Mouse (Mus musculus) lung, postnatal 14 days (tissue): ENCODE measurements around the gene Capn8.

Experiments
- DNase-seq: peaks from one replicate; pipeline ENCODE4 v3.0.0; 2021

The Capn8 gene

GRCm38 (mm10) chr1:182553649-182554375, 11.0 kb upstream of the Capn8 start:
- DNase-seq: peak; percentile 71

GRCm38 (mm10) chr1:182558271-182558670, 6.5 kb upstream of the Capn8 start:
- DNase-seq: no peak

GRCm38 (mm10) chr1:182559530-182559929, 5.3 kb upstream of the Capn8 start:
- no peak for DNase-seq

GRCm38 (mm10) chr1:182560390-182561098, 4.3 kb upstream of the Capn8 start:
- DNase-seq: peak; percentile 54

GRCm38 (mm10) chr1:182561945-182562514, 2.8 kb upstream of the Capn8 start:
- DNase-seq: peak; percentile 43

- no peak for DNase-seq
Observed at GRCm38 (mm10) chr1:182562576-182563370, 2.0 kb upstream of the Capn8 start.

- no peak for DNase-seq
Observed at GRCm38 (mm10) chr1:182565351-182565835, 586 bp downstream of the Capn8 start.

- DNase-seq: no peak
Observed at GRCm38 (mm10) chr1:182571148-182571547, 6.3 kb downstream of the Capn8 start.

GRCm38 (mm10) chr1:182571973-182572372, 7.2 kb downstream of the Capn8 start:
- DNase-seq: no peak

GRCm38 (mm10) chr1:182573856-182574665, 9.3 kb downstream of the Capn8 start:
- DNase-seq: no peak

GRCm38 (mm10) chr1:182574666-182575049, 9.9 kb downstream of the Capn8 start:
- peak; percentile 55 for DNase-seq

- DNase-seq: no peak
Observed at GRCm38 (mm10) chr1:182584169-182584568, 19.4 kb downstream of the Capn8 start.

GRCm38 (mm10) chr1:182585162-182585840, 20.5 kb downstream of the Capn8 start:
- no peak for DNase-seq

GRCm38 (mm10) chr1:182587706-182588105, 22.9 kb downstream of the Capn8 start:
- DNase-seq: no peak

GRCm38 (mm10) chr1:182591491-182591890, 26.7 kb downstream of the Capn8 start:
- DNase-seq: no peak

- no peak for DNase-seq
Observed at GRCm38 (mm10) chr1:182592436-182592835, 27.6 kb downstream of the Capn8 start.

- DNase-seq: no peak
Observed at GRCm38 (mm10) chr1:182605330-182606150, 40.7 kb downstream of the Capn8 start.

GRCm38 (mm10) chr1:182609701-182610335, 45.0 kb downstream of the Capn8 start:
- DNase-seq: no peak

- peak; percentile 19 for DNase-seq
Observed at GRCm38 (mm10) chr1:182615465-182615864, 50.7 kb downstream of the Capn8 start.
